Mouse (Mus musculus) limb, embryonic 15.5 days (tissue): ENCODE measurements around the gene Muc2. TPM values are rescaled to one million over a fixed set of nuclear protein-coding genes. Genes with fewer than 3 reads are reported as not detected.
"Not testable (repeated sequence)": the region's sequence is repeated elsewhere in the genome, so short reads cannot be mapped to it uniquely, and the experiment has no call there.

Source experiments
- ATAC-seq: fragments of 200-750 bp; cut with Nextera tagmentation; 2 replicates; pipeline ENCODE4 v1.8.0; 2017; ENCODE audit warnings: low read depth, moderate TSS enrichment; ENCODE audit not compliant: insufficient number of reproducible peaks, low FRiP score, low TSS enrichment
- H3K27ac ChIP-seq: fragments of 300-500 bp; sonication (generic); 2 replicates; pipeline ENCODE4 v1.5.1; 2015; ENCODE audit warnings: moderate library complexity, mild to moderate bottlenecking, inconsistent platforms
- H3K27me3 ChIP-seq: fragments of 300-500 bp; sonication (generic); 2 replicates; pipeline ENCODE4 v1.6.1; 2015; ENCODE audit warnings: inconsistent platforms
- H3K36me3 ChIP-seq: fragments of 300-500 bp; sonication (generic); 2 replicates; pipeline ENCODE4 v1.6.1; 2015; ENCODE audit warnings: inconsistent platforms
- H3K4me1 ChIP-seq: fragments of 300-500 bp; sonication (generic); 2 replicates; pipeline ENCODE4 v1.6.1; 2015; ENCODE audit warnings: inconsistent platforms
- H3K4me2 ChIP-seq: fragments of 300-500 bp; sonication (generic); 2 replicates; pipeline ENCODE4 v1.6.1; 2015; ENCODE audit warnings: mild to moderate bottlenecking, inconsistent platforms
- H3K4me3 ChIP-seq: fragments of 300-500 bp; sonication (generic); 2 replicates; pipeline ENCODE4 v1.5.1; 2015; ENCODE audit warnings: mild to moderate bottlenecking, inconsistent platforms
- H3K9ac ChIP-seq: fragments of 300-500 bp; sonication (generic); 2 replicates; pipeline ENCODE4 v1.6.1; 2015; ENCODE audit warnings: inconsistent platforms
- H3K9me3 ChIP-seq: fragments of 300-500 bp; sonication (generic); 2 replicates; pipeline ENCODE4 v1.6.1; 2016; ENCODE audit warnings: inconsistent platforms
- WGBS: fragments of 180-500 bp; shearing (Covaris S2); methylation state at CpG from one replicate; pipeline ENCODE4 v1.1.7; 2015; 5-methylcytosine and 5-hydroxymethylcytosine counted together
- polyA plus RNA-seq: library from polyadenylated mRNA; unstranded; fragments of >200 nt; fragmentation: Nextera tagmentation; extraction: Ambion mirVana; gene quantifications from 2 replicates; pipeline ENCODE4 v1.2.1, GENCODE M21; 2015

Muc2 gene
- 0.19 and 0.26 TPM in 2 replicates for polyA plus RNA-seq

- H3K4me2 ChIP-seq: no peak within 1 kb of the TSS
- H3K9me3 ChIP-seq: no peaks in the 10 kb centered on the region
- H3K27me3 ChIP-seq: no peaks in the 10 kb centered on the region
- no peaks in the 10 kb centered on the region for H3K36me3 ChIP-seq
- no peak for ATAC-seq
- H3K27ac ChIP-seq: no peak within 1 kb of the TSS
- no peak within 1 kb of the TSS for H3K9ac ChIP-seq
- 85% methylated on average over 8 of the region's 8 CpGs for WGBS
- no peak within 1 kb of the TSS for H3K4me3 ChIP-seq
- H3K4me1 ChIP-seq: 0 out of 2 replicates have a peak, but pooled peaks cover 3% of the 10 kb centered on the region
Measured at GRCm38 (mm10) chr7:141690040-141690439, at the start of gene Muc2. TSS of gene Muc2 (plus strand) at chr7:141690340.

DNA sequence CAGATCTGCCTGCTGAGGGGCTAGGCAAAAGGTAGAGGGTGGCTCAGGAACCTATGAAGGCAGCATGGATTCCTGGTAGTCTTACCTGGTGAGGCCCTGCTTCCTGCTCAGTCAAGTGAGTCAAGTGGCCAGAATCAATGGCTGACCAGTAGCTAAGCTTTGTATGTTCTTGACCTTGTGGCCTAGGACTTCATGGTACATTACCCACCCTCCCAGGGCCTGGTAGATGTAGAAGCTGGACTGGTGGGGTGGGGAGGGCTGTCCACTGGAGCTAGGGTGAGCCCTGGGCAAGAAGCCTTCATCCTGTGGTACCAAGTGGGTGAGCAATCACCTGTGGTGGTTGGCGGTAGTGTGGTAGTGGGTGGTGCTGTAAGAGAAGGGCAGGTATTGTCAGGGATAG lies 47.8 kb upstream of the Muc2 start:
- 93% methylated on average over 1 of the region's 1 CpGs for WGBS
- Histone ChIP-seq H3K27ac (no peak overlapping the region), H3K9me3 (no peaks in the 10 kb centered on the region), H3K4me2 (no peak overlapping the region), H3K27me3 (no peaks in the 10 kb centered on the region), H3K4me1 (no peaks in the 10 kb centered on the region), H3K9ac (no peak overlapping the region), H3K4me3 (no peak overlapping the region), H3K36me3 (no peaks in the 10 kb centered on the region)
- ATAC-seq: no peak

GRCm38 (mm10) chr7:141643160-141643559 lies 47.0 kb upstream of the Muc2 start:
- H3K9ac ChIP-seq: no peak overlapping the region
- H3K27ac ChIP-seq: no peak overlapping the region
- no peak overlapping the region for H3K4me3 ChIP-seq
- no peaks in the 10 kb centered on the region for H3K36me3 ChIP-seq
- WGBS: 41% methylated on average over 3 of the region's 3 CpGs
- ATAC-seq: no peak
- no peaks in the 10 kb centered on the region for H3K9me3 ChIP-seq
- H3K4me1 ChIP-seq: no peaks in the 10 kb centered on the region
- no peak overlapping the region for H3K4me2 ChIP-seq
- H3K27me3 ChIP-seq: no peaks in the 10 kb centered on the region

DNA sequence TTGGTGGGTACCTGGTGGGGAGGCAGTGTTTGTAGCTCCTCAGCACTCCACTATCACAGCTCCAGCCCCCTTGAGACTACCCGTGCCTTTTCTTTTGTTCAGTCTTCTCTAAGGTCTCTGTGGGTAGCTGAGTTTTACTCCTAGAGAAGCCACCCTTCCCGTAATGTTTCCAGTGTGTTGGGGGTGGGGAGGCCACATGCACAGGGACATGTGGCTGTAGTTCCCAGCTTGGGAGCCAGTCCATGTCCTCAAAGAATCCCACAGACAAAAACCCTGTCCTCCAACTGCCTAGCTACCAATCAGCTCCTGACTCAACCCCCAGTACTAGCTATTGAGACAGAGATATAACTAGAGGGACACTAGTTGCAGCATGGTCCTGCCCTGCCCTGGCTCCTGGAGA lies 43.1 kb upstream of the Muc2 start:
- no peaks in the 10 kb centered on the region for H3K36me3 ChIP-seq
- WGBS: 77% methylated on average over 2 of the region's 2 CpGs
- H3K27me3 ChIP-seq: no peaks in the 10 kb centered on the region
- no peak overlapping the region for H3K4me3 ChIP-seq
- no peaks in the 10 kb centered on the region for H3K9me3 ChIP-seq
- H3K9ac ChIP-seq: no peak overlapping the region
- H3K4me1 ChIP-seq: no peaks in the 10 kb centered on the region
- H3K27ac ChIP-seq: no peak overlapping the region
- no peak overlapping the region for H3K4me2 ChIP-seq
- no peak for ATAC-seq

GRCm38 (mm10) chr7:141647815-141648214 lies 42.3 kb upstream of the Muc2 start:
- no peak for ATAC-seq

GRCm38 (mm10) chr7:141652191-141652590 lies 37.9 kb upstream of the Muc2 start:
- Histone ChIP-seq H3K27ac (no peak overlapping the region), H3K4me2 (no peak overlapping the region), H3K9ac (no peak overlapping the region), H3K4me3 (no peak overlapping the region), H3K4me1 (no peaks in the 10 kb centered on the region), H3K36me3 (no peaks in the 10 kb centered on the region), H3K9me3 (no peaks in the 10 kb centered on the region), H3K27me3 (no peaks in the 10 kb centered on the region)
- no peak for ATAC-seq
- WGBS: 32% methylated on average over 7 of the region's 7 CpGs

More at GRCm38 (mm10) chr7:141647815-141648214, 42.3 kb upstream of the Muc2 start:
- 76% methylated on average over 11 of the region's 11 CpGs for WGBS
- Histone ChIP-seq H3K27ac (no peak overlapping the region), H3K9me3 (no peaks in the 10 kb centered on the region), H3K27me3 (no peaks in the 10 kb centered on the region), H3K4me3 (no peak overlapping the region), H3K36me3 (no peaks in the 10 kb centered on the region), H3K4me1 (no peaks in the 10 kb centered on the region), H3K9ac (no peak overlapping the region), H3K4me2 (no peak overlapping the region)

- H3K9me3 ChIP-seq: no peaks in the 10 kb centered on the region
- H3K27me3 ChIP-seq: no peaks in the 10 kb centered on the region
- no peak overlapping the region for H3K27ac ChIP-seq
- no peak overlapping the region for H3K9ac ChIP-seq
- no peak overlapping the region for H3K4me3 ChIP-seq
- no peak overlapping the region for H3K4me2 ChIP-seq
- H3K36me3 ChIP-seq: no peaks in the 10 kb centered on the region
- WGBS: 70% methylated on average over 1 of the region's 1 CpGs
- no peak for ATAC-seq
- H3K4me1 ChIP-seq: no peaks in the 10 kb centered on the region
Measured at GRCm38 (mm10) chr7:141660346-141660745, 29.8 kb upstream of the Muc2 start.

DNA sequence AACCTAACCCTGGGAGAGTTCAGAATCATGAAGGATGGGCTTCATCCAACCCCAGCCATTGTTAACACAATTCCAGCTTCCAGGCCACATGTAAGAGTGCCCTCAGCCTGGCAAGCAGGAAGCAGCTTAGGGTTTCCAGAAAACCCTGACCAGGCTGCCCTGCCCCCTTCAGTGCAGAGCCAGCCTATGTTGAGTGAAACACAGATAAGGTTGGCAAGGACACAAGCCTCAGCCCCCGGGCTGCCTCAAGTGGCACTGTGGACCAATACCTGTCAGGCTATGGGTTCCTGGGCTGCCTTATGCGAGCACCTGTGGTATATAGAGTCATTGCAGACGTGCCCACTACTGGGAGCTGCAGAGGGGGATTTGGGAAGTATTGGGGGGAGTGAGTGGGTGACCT lies 28.7 kb upstream of the Muc2 start:
- no peak overlapping the region for H3K4me3 ChIP-seq
- H3K9ac ChIP-seq: no peak overlapping the region
- H3K27ac ChIP-seq: no peak overlapping the region
- no peaks in the 10 kb centered on the region for H3K9me3 ChIP-seq
- H3K27me3 ChIP-seq: no peaks in the 10 kb centered on the region
- ATAC-seq: no peak
- 72% methylated on average over 3 of the region's 3 CpGs for WGBS
- H3K4me2 ChIP-seq: no peak overlapping the region
- H3K4me1 ChIP-seq: no peaks in the 10 kb centered on the region
- no peaks in the 10 kb centered on the region for H3K36me3 ChIP-seq

- Histone ChIP-seq H3K27me3 (no peaks in the 10 kb centered on the region), H3K36me3 (no peaks in the 10 kb centered on the region), H3K4me1 (no peaks in the 10 kb centered on the region), H3K9me3 (no peaks in the 10 kb centered on the region), H3K27ac (no peak overlapping the region), H3K9ac (no peak overlapping the region), H3K4me2 (no peak overlapping the region), H3K4me3 (no peak overlapping the region)
- no peak for ATAC-seq
- 61% methylated on average over 5 of the region's 5 CpGs for WGBS
Measured at GRCm38 (mm10) chr7:141662223-141662622, 27.9 kb upstream of the Muc2 start.

DNA sequence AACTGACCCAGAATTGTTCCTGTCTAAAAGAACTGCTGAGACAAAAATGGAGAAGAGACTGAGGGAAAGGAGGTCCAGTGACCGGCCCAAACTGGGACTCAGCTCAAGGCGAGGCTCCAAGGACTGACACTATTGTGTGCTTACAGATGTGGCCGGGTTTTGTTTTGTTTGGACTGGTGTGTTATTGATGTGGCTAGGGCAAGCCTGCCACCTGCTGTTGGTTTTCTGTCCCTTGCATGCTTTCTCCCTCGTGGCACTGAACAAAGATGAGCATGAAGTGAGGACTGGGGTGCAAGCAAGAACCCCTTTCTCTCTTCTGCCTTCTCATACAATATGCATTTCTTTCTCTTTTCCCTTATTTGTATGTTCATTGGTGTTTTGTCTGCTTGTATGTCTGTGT lies 23.9 kb upstream of the Muc2 start:
- no peak overlapping the region for H3K27ac ChIP-seq
- WGBS: 23% methylated on average over 4 of the region's 4 CpGs
- no peaks in the 10 kb centered on the region for H3K36me3 ChIP-seq
- H3K4me1 ChIP-seq: no peaks in the 10 kb centered on the region
- no peak for ATAC-seq
- no peak overlapping the region for H3K9ac ChIP-seq
- H3K4me3 ChIP-seq: no peak overlapping the region
- no peaks in the 10 kb centered on the region for H3K9me3 ChIP-seq
- H3K27me3 ChIP-seq: no peaks in the 10 kb centered on the region
- H3K4me2 ChIP-seq: no peak overlapping the region

- not testable (repeated sequence) for H3K4me2 ChIP-seq, H3K36me3 ChIP-seq, H3K4me3 ChIP-seq, H3K9ac ChIP-seq, H3K4me1 ChIP-seq, ATAC-seq, H3K27me3 ChIP-seq, H3K9me3 ChIP-seq, H3K27ac ChIP-seq
- 82% methylated on average over 3 of the region's 3 CpGs for WGBS
Measured at GRCm38 (mm10) chr7:141669097-141669496, 21.0 kb upstream of the Muc2 start.

DNA sequence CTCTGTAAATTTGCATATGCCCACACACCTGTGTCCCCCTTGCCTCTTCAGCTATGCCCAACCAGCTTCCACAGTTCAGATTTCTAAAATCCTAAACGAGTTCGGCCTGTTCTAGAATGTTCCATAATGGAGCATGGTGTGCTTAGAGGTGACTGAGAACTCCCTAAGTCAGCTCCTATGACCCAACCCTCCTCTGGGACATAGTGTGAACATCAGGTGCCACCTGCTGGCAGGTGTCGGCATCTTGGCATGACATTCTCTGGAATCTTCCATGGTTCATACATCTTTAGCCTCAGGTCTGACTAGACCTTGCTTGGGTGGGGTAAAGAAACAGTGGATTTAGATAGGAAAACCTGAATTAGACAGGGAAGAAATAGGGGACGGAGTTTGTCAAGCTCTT lies 19.1 kb upstream of the Muc2 start:
- no peak overlapping the region for H3K4me2 ChIP-seq
- no peaks in the 10 kb centered on the region for H3K36me3 ChIP-seq
- no peak for ATAC-seq
- H3K9ac ChIP-seq: no peak overlapping the region
- no peak overlapping the region for H3K4me3 ChIP-seq
- WGBS: 72% methylated on average over 4 of the region's 4 CpGs
- no peaks in the 10 kb centered on the region for H3K9me3 ChIP-seq
- no peaks in the 10 kb centered on the region for H3K27me3 ChIP-seq
- no peak overlapping the region for H3K27ac ChIP-seq
- no peaks in the 10 kb centered on the region for H3K4me1 ChIP-seq

DNA sequence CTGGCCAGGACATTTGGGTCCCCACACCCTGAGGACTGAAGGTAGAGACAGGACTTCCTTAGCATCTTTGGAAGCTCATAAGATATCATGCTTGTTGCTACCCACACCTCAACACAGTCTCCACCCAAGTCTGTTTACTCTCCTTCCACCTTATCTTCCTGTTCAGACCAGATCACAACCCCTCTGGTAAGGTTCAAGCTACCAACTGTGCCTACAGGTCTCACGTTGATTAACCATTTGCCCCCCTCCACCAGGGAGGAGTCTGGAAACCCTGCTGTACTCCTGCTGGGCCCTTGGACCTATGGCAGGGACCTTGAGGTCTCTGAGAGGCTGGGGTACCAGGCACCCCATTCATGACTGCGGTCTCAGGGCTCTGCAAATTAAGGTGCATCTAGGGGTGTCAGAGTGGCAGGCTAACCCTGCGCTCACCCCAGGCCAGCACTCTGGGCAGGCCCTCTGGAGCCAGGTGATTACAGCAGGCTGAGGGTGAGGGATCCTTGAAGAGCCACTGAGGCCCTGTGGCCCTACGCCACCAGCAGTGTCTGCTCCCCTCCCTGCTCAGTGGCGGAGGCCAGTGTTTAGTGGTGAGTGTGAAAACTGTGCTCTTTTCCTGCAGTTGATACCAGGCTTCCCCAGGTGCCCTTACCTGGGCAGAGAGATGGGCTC lies 18.4 kb upstream of the Muc2 start:
- no peaks in the 10 kb centered on the region for H3K27me3 ChIP-seq
- no peak overlapping the region for H3K9ac ChIP-seq
- no peaks in the 10 kb centered on the region for H3K9me3 ChIP-seq
- 0 out of 2 replicates have a peak, but pooled peaks have one; percentile 7 for ATAC-seq
- no peak overlapping the region for H3K4me3 ChIP-seq
- H3K36me3 ChIP-seq: no peaks in the 10 kb centered on the region
- no peak overlapping the region for H3K27ac ChIP-seq
- 81% methylated on average over 5 of the region's 5 CpGs for WGBS
- no peaks in the 10 kb centered on the region for H3K4me1 ChIP-seq
- H3K4me2 ChIP-seq: no peak overlapping the region
